Comparison of ENCODE assay signal across 8 mouse cellular contexts in genomic region chr1:179959721-179960542, GRCm38 (mm10). TPM values are rescaled to one million over a fixed set of nuclear protein-coding genes. Genes with fewer than 3 reads are reported as not detected.
DNase-seq lines count a peak whose midpoint lies in the region; ATAC-seq lines count a peak whose summit lies in the region.

Gene Cdc42bpa, plus strand, starts transcription at chr1:179960472.

- H3K27ac ChIP-seq in embryonic facial prominence, embryonic 10.5 days (replicated peaks) = peak within 1 kb of the TSS; percentile 95
- H3K27ac ChIP-seq in intestine, embryonic 16.5 days (ENCODE audit: low read length) = peak within 1 kb of the TSS; percentile 91

- DNase-seq in adrenal gland, postnatal 10 days = peak; percentile 92
- peak; percentile 88 for DNase-seq in embryonic facial prominence, embryonic 10.5 days (ENCODE audit: low spot score)
- DNase-seq in gonadal fat pad, adult 2 months (ENCODE audit: low read depth) = no peak
- DNase-seq in left cerebral cortex, postnatal 36 days (ENCODE audit: low spot score in 2 of 2) = peak; percentile 75 to 76
- DNase-seq in mesoderm, embryonic 11.5 days (ENCODE audit: low read depth, low spot score) = peak; percentile 80
- DNase-seq in skeletal muscle tissue, adult 2 months (ENCODE audit: low read depth, low spot score) = peak; percentile 43

- peak within 1 kb of the TSS; percentile 79 for H3K4me2 ChIP-seq in intestine, embryonic 16.5 days (ENCODE audit: low read depth, low read length)

- 1% methylated on average over 126 of the region's 128 CpGs for WGBS in embryonic facial prominence, embryonic 10.5 days
- under 1% methylated on average over 80 of the region's 128 CpGs for WGBS in intestine, embryonic 16.5 days

- H3K4me3 ChIP-seq in embryonic facial prominence, embryonic 10.5 days = peak within 1 kb of the TSS; percentile 87
- peak within 1 kb of the TSS; percentile 87 for H3K4me3 ChIP-seq in intestine, embryonic 16.5 days (ENCODE audit: low read length)

- H3K9ac ChIP-seq in intestine, embryonic 16.5 days (ENCODE audit: low read depth, low read length) = peak within 1 kb of the TSS; percentile 94

- ATAC-seq in intestine, embryonic 16.5 days = peak; percentile 98
- no peak for ATAC-seq in monocyte, adult 5-6 weeks (replicated peaks; ENCODE audit: insufficient number of reproducible peaks, low FRiP score, low TSS enrichment, poor library complexity, severe bottlenecking)

- no peaks in the 10 kb centered on the region for H3K9me3 ChIP-seq in embryonic facial prominence, embryonic 10.5 days
- H3K9me3 ChIP-seq in intestine, embryonic 16.5 days (ENCODE audit: control insufficient read depth, low read length) = no peaks in the 10 kb centered on the region

- no peaks in the 10 kb centered on the region for H3K36me3 ChIP-seq in embryonic facial prominence, embryonic 10.5 days (replicated peaks)
- H3K36me3 ChIP-seq in intestine, embryonic 16.5 days (ENCODE audit: control insufficient read depth, insufficient read depth, low read length) = no peaks in the 10 kb centered on the region

- H3K4me1 ChIP-seq in embryonic facial prominence, embryonic 10.5 days = peaks cover 49% of the 10 kb centered on the region
- H3K4me1 ChIP-seq in intestine, embryonic 16.5 days (ENCODE audit: control insufficient read depth, insufficient read depth, low read length) = peaks cover 5% of the 10 kb centered on the region; the same call in 1 of the 2 replicates

- peaks cover 19% of the 10 kb centered on the region for H3K27me3 ChIP-seq in embryonic facial prominence, embryonic 10.5 days (replicated peaks; ENCODE audit: low read depth, poor library complexity, severe bottlenecking)
- no peaks in the 10 kb centered on the region for H3K27me3 ChIP-seq in intestine, embryonic 16.5 days (replicated peaks; ENCODE audit: control insufficient read depth, insufficient read depth, low read length)

- intact Hi-C loops in left cerebral cortex, postnatal 36 days (cut with DNase I) = loop anchor here (2.0 to 10.0 kb wide), 2 partner anchors 101 to 185 kb away; no protein-coding TSS in a partner anchor

RNA-seq across cellular contexts. Expression of gene Cdc42bpa, which starts in this region (rescaled TPM):
- 10 to 100 TPM; 35.6 to 50.3 TPM for total RNA-seq in adrenal gland, postnatal 10 days (2021)
- polyA plus RNA-seq in embryonic facial prominence, embryonic 10.5 days (2016; fragmentation: Nextera tagmentation; extraction: Ambion mirVana) = 11.5 and 12.9 TPM in 2 replicates
- polyA plus RNA-seq in gonadal fat pad, adult 2 months (2012; rRNA removed) = 23.4 and 25.4 TPM in 2 replicates
- polyA plus RNA-seq in intestine, embryonic 16.5 days (2015; fragmentation: Nextera tagmentation; extraction: Ambion mirVana) = 8.2 and 8.6 TPM in 2 replicates
- total RNA-seq in left cerebral cortex, postnatal 36 days (2021) = 100 to 1,000 TPM; 231 to 266 TPM
- 0.11 to 2.7 TPM (median 2.0 TPM) in 3 replicates for total RNA-seq in monocyte, adult 5-6 weeks (2017)
